Mouse (Mus musculus) embryonic facial prominence, embryonic 14.5 days (tissue): ENCODE measurements around the gene Gm9887. TPM values are rescaled to one million over a fixed set of nuclear protein-coding genes. Genes with fewer than 3 reads are reported as not detected.

Source experiments
- ATAC-seq: fragments of 200-750 bp; cut with Nextera tagmentation; 2 replicates; pipeline ENCODE4 v1.8.0; 2017; ENCODE audit warnings: low read depth, moderate number of reproducible peaks, moderate TSS enrichment
- DNase-seq: peaks from one replicate; pipeline ENCODE4 v3.0.0-alpha.2; 2015; ENCODE audit warnings: low spot score
- H3K27ac ChIP-seq: fragments of 300-500 bp; sonication (generic); replicated peaks from 2 replicates; pipeline ENCODE4 v1.5.1; 2014; ENCODE audit warnings: low read depth, mild to moderate bottlenecking, low read length, moderate library complexity
- H3K27me3 ChIP-seq: fragments of 300-500 bp; sonication (generic); replicated peaks from 2 replicates; pipeline ENCODE4 v1.6.1; 2014; ENCODE audit warnings: low read length; ENCODE audit not compliant: control insufficient read depth, insufficient read depth
- H3K36me3 ChIP-seq: fragments of 300-500 bp; sonication (generic); 2 replicates; pipeline ENCODE4 v1.6.1; 2014; ENCODE audit warnings: low read length, mixed read lengths; ENCODE audit not compliant: control insufficient read depth, insufficient read depth
- H3K4me1 ChIP-seq: fragments of 300-500 bp; sonication (generic); 2 replicates; pipeline ENCODE4 v1.6.1; 2014; ENCODE audit warnings: antibody characterized with exemption, low read length; ENCODE audit not compliant: control insufficient read depth, insufficient read depth
- H3K4me2 ChIP-seq: fragments of 300-500 bp; sonication (generic); 2 replicates; pipeline ENCODE4 v1.6.1; 2014; ENCODE audit warnings: low read depth, mild to moderate bottlenecking, low read length, moderate library complexity, mixed read lengths
- H3K4me3 ChIP-seq: fragments of 300-500 bp; sonication (generic); 2 replicates; pipeline ENCODE4 v1.5.1; 2014; ENCODE audit warnings: low read depth, mild to moderate bottlenecking, low read length
- H3K9ac ChIP-seq: fragments of 300-500 bp; sonication (generic); 2 replicates; pipeline ENCODE4 v1.6.1; 2014; ENCODE audit warnings: low read depth, mild to moderate bottlenecking, low read length, moderate library complexity, mixed read lengths
- H3K9me3 ChIP-seq: fragments of 300-500 bp; sonication (generic); 2 replicates; pipeline ENCODE4 v1.6.1; 2016; ENCODE audit warnings: low read length; ENCODE audit not compliant: control insufficient read depth
- WGBS: fragments of 180-500 bp; shearing (Covaris S2); extraction: QIAGEN DNeasy Blood & Tissue Kit; methylation state at CpG from one replicate; pipeline ENCODE4 v1.1.7; 2014; 5-methylcytosine and 5-hydroxymethylcytosine counted together
- polyA plus RNA-seq: library from polyadenylated mRNA; unstranded; fragments of >200 nt; fragmentation: Nextera tagmentation; extraction: Ambion mirVana; gene quantifications from 2 replicates; pipeline ENCODE4 v1.2.1, GENCODE M21; 2014

Gene Gm9887
- polyA plus RNA-seq, 1 experiment from 2014 or later = 1.8 TPM

- WGBS = 7% methylated on average over 13 of the region's 13 CpGs
Observed at GRCm38 (mm10) chr12:69357300-69357646, 15.0 kb downstream of the Gm9887 start.

GRCm38 (mm10) chr12:69356546-69357299 lies 15.5 kb downstream of the Gm9887 start, which contains the start of gene Nemf:
TSS of gene Nemf (minus strand) at chr12:69357165.
- Histone ChIP-seq H3K4me2 (peak within 1 kb of the TSS; percentile 60), H3K9me3 (no peaks in the 10 kb centered on the region), H3K9ac (peak within 1 kb of the TSS; percentile 95), H3K4me3 (peak within 1 kb of the TSS; percentile 84), H3K36me3 (peaks cover 37% of the 10 kb centered on the region), H3K27me3 (no peaks in the 10 kb centered on the region), H3K27ac (peak within 1 kb of the TSS; percentile 77), H3K4me1 (peaks cover 8% of the 10 kb centered on the region)
- under 1% methylated on average over 26 of the region's 50 CpGs for WGBS
- ATAC-seq (peak; percentile 54), DNase-seq (peak; percentile 95)

More at GRCm38 (mm10) chr12:69357300-69357646, 15.0 kb downstream of the Gm9887 start:
- peak overlapping the region; percentile 60 for H3K4me2 ChIP-seq
- peak overlapping the region; percentile 95 for H3K9ac ChIP-seq
- peak overlapping the region; percentile 84 for H3K4me3 ChIP-seq
- no peak for DNase-seq
- ATAC-seq = no peak
- peaks cover 10% of the 10 kb centered on the region for H3K4me1 ChIP-seq
- peak overlapping the region; percentile 77; the same call in 1 of the 2 replicates for H3K27ac ChIP-seq
- H3K9me3 ChIP-seq = no peaks in the 10 kb centered on the region
- H3K27me3 ChIP-seq = no peaks in the 10 kb centered on the region
- H3K36me3 ChIP-seq = peaks cover 32% of the 10 kb centered on the region

DNA sequence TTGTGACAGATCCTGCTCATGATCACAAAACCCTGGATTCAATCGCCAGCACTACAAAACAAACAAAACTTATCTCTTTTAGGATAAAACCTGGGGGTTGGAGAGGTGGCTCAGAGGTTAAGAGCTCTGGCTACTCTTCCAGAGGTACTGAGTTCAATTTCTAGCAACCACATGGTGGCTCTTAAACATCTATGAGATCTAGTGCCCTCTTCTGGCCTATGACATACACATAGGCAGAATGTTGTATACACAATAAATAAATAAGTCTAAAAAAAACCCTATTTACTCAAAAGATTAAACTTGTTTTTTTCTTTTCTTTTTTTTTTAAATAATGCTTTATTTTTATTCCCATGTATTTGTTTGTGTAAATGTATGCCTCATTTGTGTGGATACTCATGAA lies 20.6 kb downstream of the Gm9887 start:
- WGBS = 92% methylated on average over 1 of the region's 1 CpGs
- Histone ChIP-seq H3K36me3 (peaks cover 82% of the 10 kb centered on the region), H3K27me3 (no peaks in the 10 kb centered on the region), H3K4me3 (no peak overlapping the region), H3K9ac (no peak overlapping the region), H3K4me2 (no peak overlapping the region), H3K9me3 (no peaks in the 10 kb centered on the region), H3K4me1 (peaks cover 8% of the 10 kb centered on the region; the same call in 1 of the 2 replicates), H3K27ac (no peak overlapping the region)
- DNase-seq (no peak), ATAC-seq (no peak)

- WGBS = 88% methylated on average over 2 of the region's 2 CpGs
- H3K9ac ChIP-seq = no peak overlapping the region
- DNase-seq (no peak), ATAC-seq (no peak)
- no peak overlapping the region for H3K27ac ChIP-seq
- no peak overlapping the region for H3K4me2 ChIP-seq
- no peaks in the 10 kb centered on the region for H3K4me1 ChIP-seq
- H3K9me3 ChIP-seq = no peaks in the 10 kb centered on the region
- H3K27me3 ChIP-seq = no peaks in the 10 kb centered on the region
- H3K36me3 ChIP-seq = peaks cover 90% of the 10 kb centered on the region
- H3K4me3 ChIP-seq = no peak overlapping the region
Observed at GRCm38 (mm10) chr12:69349928-69350327, 22.3 kb downstream of the Gm9887 start.

DNA sequence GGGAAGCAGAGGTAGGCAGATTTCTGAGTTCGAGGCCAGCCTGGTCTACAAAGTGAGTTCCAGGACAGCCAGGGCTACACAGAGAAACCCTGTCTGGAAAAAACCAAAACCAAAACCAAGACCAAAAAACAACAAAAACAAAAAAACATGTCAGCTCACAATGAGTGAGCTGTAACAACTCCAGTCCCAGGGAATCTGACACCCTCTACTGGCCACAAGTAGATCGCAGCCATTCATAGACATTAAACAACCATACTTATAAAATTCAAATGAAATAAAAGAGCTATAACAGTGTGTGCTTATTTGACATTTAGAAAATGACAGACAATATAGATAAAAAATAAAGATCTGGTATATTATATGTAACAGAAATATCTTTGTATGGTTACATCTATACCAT lies 38.7 kb downstream of the Gm9887 start:
- H3K4me3 ChIP-seq = no peak overlapping the region
- H3K4me2 ChIP-seq = no peak overlapping the region
- H3K27ac ChIP-seq = no peak overlapping the region
- DNase-seq (no peak), ATAC-seq (no peak)
- no peaks in the 10 kb centered on the region for H3K27me3 ChIP-seq
- H3K9me3 ChIP-seq = no peaks in the 10 kb centered on the region
- H3K9ac ChIP-seq = no peak overlapping the region
- 79% methylated on average over 2 of the region's 2 CpGs for WGBS
- peaks cover 92% of the 10 kb centered on the region for H3K36me3 ChIP-seq
- H3K4me1 ChIP-seq = no peaks in the 10 kb centered on the region

GRCm38 (mm10) chr12:69332147-69332546 lies 40.1 kb downstream of the Gm9887 start:
- H3K4me3 ChIP-seq = no peak overlapping the region
- H3K9me3 ChIP-seq = no peaks in the 10 kb centered on the region
- WGBS = 89% methylated on average over 1 of the region's 1 CpGs
- no peaks in the 10 kb centered on the region for H3K4me1 ChIP-seq
- H3K27me3 ChIP-seq = no peaks in the 10 kb centered on the region
- DNase-seq = no peak
- H3K9ac ChIP-seq = no peak overlapping the region
- no peak for ATAC-seq
- H3K4me2 ChIP-seq = no peak overlapping the region
- H3K36me3 ChIP-seq = peaks cover 92% of the 10 kb centered on the region
- no peak overlapping the region for H3K27ac ChIP-seq

DNA sequence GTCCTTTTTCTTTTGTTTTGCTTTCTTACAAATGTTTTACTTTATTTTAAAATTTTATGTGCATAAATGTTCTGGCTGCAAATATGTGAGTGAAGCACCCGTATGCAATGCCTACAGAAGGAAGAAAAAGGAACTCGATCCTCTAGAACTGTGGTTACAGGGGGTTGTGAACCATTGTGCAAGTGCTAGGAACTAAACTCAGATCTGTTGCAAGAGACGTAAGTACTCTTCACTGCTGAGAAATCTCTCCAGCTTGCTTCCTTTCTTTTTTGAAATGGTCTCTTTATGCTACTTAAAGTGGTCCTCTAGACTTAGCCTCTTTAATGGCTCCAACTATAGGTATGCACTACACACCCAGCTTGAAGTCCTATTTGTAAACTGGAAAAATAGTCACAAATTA lies 41.1 kb downstream of the Gm9887 start:
- H3K27me3 ChIP-seq = no peaks in the 10 kb centered on the region

More for the DNA sequence above, 41.1 kb downstream of the Gm9887 start:
- ATAC-seq (no peak), DNase-seq (no peak)
- Histone ChIP-seq H3K27ac (no peak overlapping the region), H3K4me3 (no peak overlapping the region), H3K4me1 (no peaks in the 10 kb centered on the region), H3K4me2 (no peak overlapping the region), H3K36me3 (peaks cover 92% of the 10 kb centered on the region), H3K9me3 (no peaks in the 10 kb centered on the region), H3K9ac (no peak overlapping the region)
- WGBS = 91% methylated on average over 3 of the region's 3 CpGs
